Mouse (Mus musculus): ENCODE measurements around the gene H2al1g.
"Not testable (repeated sequence)": the region's sequence is repeated elsewhere in the genome, so short reads cannot be mapped to it uniquely, and the experiment has no call there.

DNA sequence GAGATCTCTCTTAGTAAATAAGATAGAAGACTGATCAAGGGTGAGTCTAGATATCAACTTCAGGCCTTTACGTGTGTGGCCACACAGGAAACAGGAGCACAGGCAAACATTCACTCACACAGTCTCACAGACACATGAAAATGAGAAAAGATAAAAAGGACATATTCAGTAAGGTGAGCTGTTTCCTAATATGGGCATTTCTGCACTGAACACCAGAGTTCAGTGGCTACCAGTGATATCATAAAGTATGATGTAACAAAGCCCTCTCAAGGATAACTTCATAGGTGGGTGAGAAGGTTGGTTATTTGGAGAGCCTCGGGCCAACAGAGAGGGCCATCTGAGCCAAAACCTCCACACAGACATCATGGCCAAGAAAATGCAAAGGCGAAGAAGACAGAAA lies 19.1 kb upstream of the H2al1g start, which contains the start of gene H2al1a:
- not testable (repeated sequence) for TF ChIP-seq POLR2A (IDR thresholded peaks at IDR 0.05; ENCODE audit: low read depth, low read length); CTCF (conservative IDR thresholded peaks at IDR 0.05 in 1 of 2, IDR thresholded peaks at IDR 0.05 in 1 of 2; ENCODE audit: low read depth in 2 of 2, low read length in 2 of 2); EP300 (IDR thresholded peaks at IDR 0.05; ENCODE audit: low read length); USF2 (conservative IDR thresholded peaks at IDR 0.05; ENCODE audit: low read depth, low read length); ZNF384 (IDR thresholded peaks at IDR 0.05; ENCODE audit: low read depth, low read length); USF1 (IDR thresholded peaks at IDR 0.05; ENCODE audit: low read depth, low read length); SIN3A (IDR thresholded peaks at IDR 0.05; ENCODE audit: low read length)

Measured in CH12.LX (cell line).